Mouse (Mus musculus) lung, embryonic 14.5 days (tissue): ENCODE measurements at regions not wholly inside any gene's neighbourhood (a gene's known extent, or its start where the extent isn't known, plus 50 kb on each side); places are given as distances from the start of the nearest gene placed in this dataset.

Source experiments
- ATAC-seq: fragments of 200-750 bp; cut with Nextera tagmentation; 2 replicates; pipeline ENCODE4 v1.8.0; 2017; ENCODE audit warnings: mild to moderate bottlenecking, moderate TSS enrichment, moderate library complexity; ENCODE audit not compliant: insufficient read depth
- DNase-seq: peaks from one replicate; pipeline ENCODE4 v3.0.0-alpha.2; 2015
- H3K27ac ChIP-seq: fragments of 300-500 bp; sonication (generic); 2 replicates; pipeline ENCODE4 v1.5.1; 2014; ENCODE audit warnings: low read depth, mild to moderate bottlenecking, moderate library complexity
- H3K27me3 ChIP-seq: fragments of 300-500 bp; sonication (generic); 2 replicates; pipeline ENCODE4 v1.6.1; 2014; ENCODE audit warnings: low read length, control low read depth; ENCODE audit not compliant: insufficient read depth
- H3K36me3 ChIP-seq: fragments of 300-500 bp; sonication (generic); 2 replicates; pipeline ENCODE4 v1.6.1; 2014; ENCODE audit warnings: control low read depth; ENCODE audit not compliant: insufficient read depth
- H3K4me1 ChIP-seq: fragments of 300-500 bp; sonication (generic); 2 replicates; pipeline ENCODE4 v1.6.1; 2014; ENCODE audit warnings: antibody characterized with exemption, control low read depth; ENCODE audit not compliant: insufficient read depth
- H3K4me2 ChIP-seq: fragments of 300-500 bp; sonication (generic); 2 replicates; pipeline ENCODE4 v1.6.1; 2014; ENCODE audit warnings: mild to moderate bottlenecking
- H3K4me3 ChIP-seq: fragments of 300-500 bp; sonication (generic); 2 replicates; pipeline ENCODE4 v1.5.1; 2014; ENCODE audit warnings: low read depth, low read length
- H3K9ac ChIP-seq: fragments of 300-500 bp; sonication (generic); 2 replicates; pipeline ENCODE4 v1.6.1; 2014
- H3K9me3 ChIP-seq: fragments of 300-500 bp; sonication (generic); 2 replicates; pipeline ENCODE4 v1.6.1; 2016; ENCODE audit warnings: low read depth, low read length, control low read depth
- CTCF ChIP-seq: IDR thresholded peaks from 2 replicates; pipeline ENCODE4 v1.5.1; 2016; ENCODE audit warnings: antibody characterized with exemption, low read depth
- WGBS: fragments of 180-500 bp; shearing (Covaris S2); extraction: QIAGEN DNeasy Blood & Tissue Kit; methylation state at CpG from one replicate; pipeline ENCODE4 v1.1.7; 2014; 5-methylcytosine and 5-hydroxymethylcytosine counted together

- WGBS, result 75% methylated on average over 2 of the region's 2 CpGs
- Histone ChIP-seq H3K9me3 (no peaks in the 10 kb centered on the region), H3K36me3 (no peaks in the 10 kb centered on the region), H3K27me3 (no peaks in the 10 kb centered on the region), H3K4me3 (no peak overlapping the region), H3K4me2 (no peak overlapping the region), H3K4me1 (no peaks in the 10 kb centered on the region), H3K9ac (no peak overlapping the region), H3K27ac (no peak overlapping the region)
- ATAC-seq, result no peak
- DNase-seq, result no peak
- TF ChIP-seq CTCF, result no peak
Measured at GRCm38 (mm10) chr7:64081019-64081418, 72.6 kb upstream of the Trpm1 start.

GRCm38 (mm10) chr7:64079301-64079700, 74.3 kb upstream of the Trpm1 start:
- WGBS, result 93% methylated on average over 3 of the region's 3 CpGs
- H3K9ac ChIP-seq, result no peak overlapping the region
- no peaks in the 10 kb centered on the region for H3K36me3 ChIP-seq
- H3K4me2 ChIP-seq, result no peak overlapping the region
- H3K27ac ChIP-seq, result no peak overlapping the region
- ATAC-seq (no peak), DNase-seq (no peak)
- no peaks in the 10 kb centered on the region for H3K27me3 ChIP-seq
- no peaks in the 10 kb centered on the region for H3K9me3 ChIP-seq
- no peak for TF ChIP-seq CTCF
- no peak overlapping the region for H3K4me3 ChIP-seq
- H3K4me1 ChIP-seq, result no peaks in the 10 kb centered on the region

- Histone ChIP-seq H3K27ac (no peak overlapping the region), H3K36me3 (no peaks in the 10 kb centered on the region), H3K4me3 (no peak overlapping the region), H3K9me3 (no peaks in the 10 kb centered on the region), H3K27me3 (no peaks in the 10 kb centered on the region), H3K4me2 (no peak overlapping the region), H3K9ac (no peak overlapping the region), H3K4me1 (no peaks in the 10 kb centered on the region)
- WGBS, result 72% methylated on average over 1 of the region's 1 CpGs
- DNase-seq (no peak), ATAC-seq (no peak)
- no peak for TF ChIP-seq CTCF
Measured at GRCm38 (mm10) chr7:64078646-64079045, 75.0 kb upstream of the Trpm1 start.

GRCm38 (mm10) chr7:64077526-64077925, 76.1 kb upstream of the Trpm1 start:
- Histone ChIP-seq H3K9ac (no peak overlapping the region), H3K27me3 (no peaks in the 10 kb centered on the region), H3K9me3 (no peaks in the 10 kb centered on the region), H3K27ac (no peak overlapping the region), H3K4me2 (no peak overlapping the region), H3K4me1 (no peaks in the 10 kb centered on the region), H3K4me3 (no peak overlapping the region), H3K36me3 (no peaks in the 10 kb centered on the region)
- WGBS, result 70% methylated on average over 4 of the region's 4 CpGs
- no peak for TF ChIP-seq CTCF
- ATAC-seq (no peak), DNase-seq (no peak)

GRCm38 (mm10) chr7:64076764-64077360, 76.8 kb upstream of the Trpm1 start:
- DNase-seq, result no peak
- WGBS, result 79% methylated on average over 4 of the region's 4 CpGs

GRCm38 (mm10) chr7:64075696-64076313, 77.8 kb upstream of the Trpm1 start:
- TF ChIP-seq CTCF, result no peak
- Histone ChIP-seq H3K27me3 (no peaks in the 10 kb centered on the region), H3K4me1 (no peaks in the 10 kb centered on the region), H3K36me3 (no peaks in the 10 kb centered on the region), H3K4me2 (no peak overlapping the region), H3K4me3 (no peak overlapping the region), H3K27ac (no peak overlapping the region), H3K9me3 (no peaks in the 10 kb centered on the region), H3K9ac (no peak overlapping the region)
- ATAC-seq, result no peak
- 94% methylated on average over 1 of the region's 1 CpGs for WGBS
- no peak for DNase-seq

More at GRCm38 (mm10) chr7:64076764-64077360, 76.8 kb upstream of the Trpm1 start:
- Histone ChIP-seq H3K36me3 (no peaks in the 10 kb centered on the region), H3K27ac (no peak overlapping the region), H3K4me3 (no peak overlapping the region), H3K4me1 (no peaks in the 10 kb centered on the region), H3K9me3 (no peaks in the 10 kb centered on the region), H3K4me2 (no peak overlapping the region), H3K9ac (no peak overlapping the region), H3K27me3 (no peaks in the 10 kb centered on the region)
- no peak for TF ChIP-seq CTCF
- ATAC-seq, result no peak

GRCm38 (mm10) chr7:64074661-64075234, 78.9 kb upstream of the Trpm1 start:
- ATAC-seq, result no peak
- no peaks in the 10 kb centered on the region for H3K36me3 ChIP-seq
- no peak for TF ChIP-seq CTCF
- no peak overlapping the region for H3K9ac ChIP-seq
- no peak for DNase-seq
- H3K27me3 ChIP-seq, result no peaks in the 10 kb centered on the region
- H3K27ac ChIP-seq, result no peak overlapping the region
- no peaks in the 10 kb centered on the region for H3K9me3 ChIP-seq
- no peaks in the 10 kb centered on the region for H3K4me1 ChIP-seq
- WGBS, result 89% methylated on average over 4 of the region's 4 CpGs
- no peak overlapping the region for H3K4me3 ChIP-seq
- no peak overlapping the region for H3K4me2 ChIP-seq
